10 mouse cellular contexts compared by ENCODE assay signal in genomic region chr13:69559291-69559961, GRCm38 (mm10). TPM values are rescaled to one million over a fixed set of nuclear protein-coding genes. Genes with fewer than 3 reads are reported as not detected.
DNase-seq lines count a peak whose midpoint lies in the region; ATAC-seq and TF ChIP-seq lines count a peak whose summit lies in the region.
"Had no signal": no experiment of that assay in that cellular context is flagged by ENCODE, and none has a peak within 500 bp of the region (broad histone marks: within the 10 kb centered on the region; RNA-seq: fewer than 3 reads in every experiment).

No protein-coding gene starts in this region.

- H3K27me3 ChIP-seq in heart, embryonic 13.5 days (replicated peaks), result peaks cover 15% of the 10 kb centered on the region; the same call in 1 of the 2 replicates
- H3K27me3 ChIP-seq in MEL (ENCODE audit: control insufficient read depth in 1 of 2, insufficient read depth in 2 of 2, low read length in 2 of 2), result no peaks in the 10 kb centered on the region
- H3K27me3 ChIP-seq in hindbrain, embryonic 10.5 days (ENCODE audit: insufficient read depth, poor library complexity, severe bottlenecking), result no peaks in the 10 kb centered on the region
- no peaks in the 10 kb centered on the region for H3K27me3 ChIP-seq in embryonic facial prominence, embryonic 10.5 days (replicated peaks; ENCODE audit: low read depth, poor library complexity, severe bottlenecking)
- H3K27me3 ChIP-seq: kidney, embryonic 15.5 days had no signal

- H3K36me3 ChIP-seq in heart, embryonic 13.5 days, result no peaks in the 10 kb centered on the region
- H3K36me3 ChIP-seq in MEL (ENCODE audit: control insufficient read depth in 1 of 2, insufficient read depth in 2 of 2, low read length in 2 of 2), result peaks cover 0 to 11% of the 10 kb centered on the region in 2 experiments; a peak in 2 of 4 replicates
- H3K36me3 ChIP-seq in hindbrain, embryonic 10.5 days, result no peaks in the 10 kb centered on the region
- H3K36me3 ChIP-seq in embryonic facial prominence, embryonic 10.5 days (replicated peaks), result no peaks in the 10 kb centered on the region
- H3K36me3 ChIP-seq: kidney, embryonic 15.5 days had no signal

- H3K4me2 ChIP-seq in heart, embryonic 13.5 days, result peak overlapping the region; percentile 38
- H3K4me2 ChIP-seq: kidney, embryonic 15.5 days had no signal

- no peak overlapping the region for H3K9ac ChIP-seq in heart, embryonic 13.5 days
- H3K9ac ChIP-seq in MEL (ENCODE audit: control insufficient read depth, low read depth, low read length, poor library complexity, severe bottlenecking), result peak overlapping the region; percentile 33; the same call in 1 of the 2 replicates
- H3K9ac ChIP-seq: kidney, embryonic 15.5 days had no signal

- no peaks in the 10 kb centered on the region for H3K79me2 ChIP-seq in MEL (ENCODE audit: control insufficient read depth, insufficient read depth, low read length, poor library complexity)

- peaks cover 39% of the 10 kb centered on the region for H3K4me1 ChIP-seq in heart, embryonic 13.5 days
- H3K4me1 ChIP-seq in MEL (ENCODE audit: control insufficient read depth in 1 of 2, insufficient read depth in 2 of 2, low read length in 2 of 2), result peaks cover 5 to 25% of the 10 kb centered on the region in 2 experiments; a peak in 3 of 4 replicates
- peaks cover 16% of the 10 kb centered on the region for H3K4me1 ChIP-seq in hindbrain, embryonic 10.5 days (replicated peaks)
- no peaks in the 10 kb centered on the region for H3K4me1 ChIP-seq in embryonic facial prominence, embryonic 10.5 days

- WGBS in heart, embryonic 13.5 days, result 40% methylated on average over 13 of the region's 13 CpGs
- 55% methylated on average over 13 of the region's 13 CpGs for WGBS in hindbrain, embryonic 10.5 days
- 65% methylated on average over 13 of the region's 13 CpGs for WGBS in embryonic facial prominence, embryonic 10.5 days

- TF ChIP-seq CTCF in MEL (IDR thresholded peaks at IDR 0.05 in 2 of 3, conservative IDR thresholded peaks at IDR 0.05 in 1 of 3; ENCODE audit: control insufficient read depth in 1 of 3, insufficient read depth in 1 of 3, low read depth in 2 of 3, low read length in 3 of 3, poor library complexity in 1 of 3, severe bottlenecking in 1 of 3), result no peak

- no peak for DNase-seq in heart, postnatal 25 days (ENCODE audit: low spot score)
- peak; percentile 60 for DNase-seq in MEL (ENCODE audit: low read depth, low spot score)
- DNase-seq in hindbrain, embryonic 10.5 days (ENCODE audit: low spot score), result no peak
- DNase-seq in neural tube, embryonic 10.5 days (ENCODE audit: extremely low spot score, low spot score), result peak; percentile 17
- no peak for DNase-seq in thymus, postnatal 25 days
- DNase-seq in embryonic facial prominence, embryonic 10.5 days (ENCODE audit: low spot score), result no peak

- no peak overlapping the region for H3K4me3 ChIP-seq in heart, embryonic 13.5 days
- peak overlapping the region in 1 of 2 experiments; percentile 19; a peak in 3 of 4 replicates for H3K4me3 ChIP-seq in MEL (ENCODE audit: control insufficient read depth in 1 of 2, insufficient read depth in 1 of 2, low read depth in 2 of 2, low read length in 2 of 2)
- H3K4me3 ChIP-seq in hindbrain, embryonic 10.5 days, result no peak overlapping the region
- no peak overlapping the region for H3K4me3 ChIP-seq in embryonic facial prominence, embryonic 10.5 days
- H3K4me3 ChIP-seq: kidney, embryonic 15.5 days; megakaryocyte, embryonic 14.5 days had no signal

- no peak for ATAC-seq in heart, embryonic 13.5 days (ENCODE audit: extremely low read depth, insufficient number of reproducible peaks, low FRiP score, low TSS enrichment)
- ATAC-seq in megakaryocyte progenitor cell, adult 5-6 weeks (replicated peaks; ENCODE audit: poor library complexity), result no peak

- intact Hi-C loops in heart, postnatal 25 days (cut with DNase I), result no loop called here

- no peak for TF ChIP-seq EP300 in MEL (IDR thresholded peaks at IDR 0.05; ENCODE audit: low read depth in 1 of 2, low read length in 2 of 2)

- no peak overlapping the region; the same call in 1 of the 2 replicates for H3K27ac ChIP-seq in heart, embryonic 13.5 days (replicated peaks)
- no peak overlapping the region for H3K27ac ChIP-seq in MEL (ENCODE audit: control insufficient read depth, low read depth, low read length)
- H3K27ac ChIP-seq in hindbrain, embryonic 10.5 days, result peak overlapping the region; percentile 75; the same call in 1 of the 2 replicates
- no peak overlapping the region for H3K27ac ChIP-seq in embryonic facial prominence, embryonic 10.5 days (replicated peaks)
- H3K27ac ChIP-seq: kidney, embryonic 15.5 days had no signal

- H3K9me3 ChIP-seq in heart, embryonic 13.5 days, result no peaks in the 10 kb centered on the region
- H3K9me3 ChIP-seq in MEL (replicated peaks; ENCODE audit: insufficient read depth, low read length), result no peaks in the 10 kb centered on the region
- no peaks in the 10 kb centered on the region for H3K9me3 ChIP-seq in hindbrain, embryonic 10.5 days
- H3K9me3 ChIP-seq in embryonic facial prominence, embryonic 10.5 days, result no peaks in the 10 kb centered on the region
- H3K9me3 ChIP-seq: kidney, embryonic 15.5 days; megakaryocyte, embryonic 14.5 days had no signal

- no peak for TF ChIP-seq POLR2A in MEL (IDR thresholded peaks at IDR 0.05; ENCODE audit: control insufficient read depth in 1 of 2, insufficient read depth in 1 of 2, low read depth in 1 of 2, low read length in 2 of 2, poor library complexity in 1 of 2)

- TF ChIP-seq RAD21 in MEL (IDR thresholded peaks at IDR 0.05; ENCODE audit: low read depth, low read length), result no peak

TF ChIP-seq in MEL, 35 proteins besides CTCF, POLR2A, EP300 and RAD21:
- TF ChIP-seq UBTF (IDR thresholded peaks at IDR 0.05; ENCODE audit: borderline replicate concordance, insufficient read depth, low read depth, low read length), result no peak
- TF ChIP-seq TCF12 (IDR thresholded peaks at IDR 0.05; ENCODE audit: low read depth, low read length), result 0 out of 2 replicates have a peak, but pooled peaks have one; percentile 19
- TF ChIP-seq JUND (IDR thresholded peaks at IDR 0.05; ENCODE audit: low read depth, low read length), result peak; percentile 74; the same call in 1 of the 2 replicates
- TF ChIP-seq GATA1 (IDR thresholded peaks at IDR 0.05; ENCODE audit: low read depth, low read length), result peak; percentile 31; the same call in 1 of the 2 replicates
- 0 out of 2 replicates have a peak, but pooled peaks have one; percentile 7 for TF ChIP-seq TAL1 (IDR thresholded peaks at IDR 0.05; ENCODE audit: low read length)
- TF ChIP-seq POLR2AphosphoS2 (IDR thresholded peaks at IDR 0.05; ENCODE audit: low read length), result no peak
- TF ChIP-seq HCFC1 (IDR thresholded peaks at IDR 0.05; ENCODE audit: low read depth, low read length), result no peak
- no peak for TF ChIP-seq USF2 (IDR thresholded peaks at IDR 0.05; ENCODE audit: borderline replicate concordance in 1 of 2, insufficient read depth in 1 of 2, low read depth in 1 of 2, low read length in 2 of 2)

RNA-seq across cellular contexts. Expression of gene Tent4a, which starts 25.0 kb away (rescaled TPM):
- polyA plus RNA-seq in heart, embryonic 13.5 days (2015; fragmentation: Nextera tagmentation; extraction: Ambion mirVana), result 2.7 and 3.2 TPM in 2 replicates
- 10 to 100 TPM; 12.0 to 12.6 TPM for total RNA-seq in heart, postnatal 25 days (2021)
- total RNA-seq in MEL (2012; rRNA removed), result 11.5 and 12.2 TPM in 2 replicates
- 10 to 100 TPM in 1 of 2 experiments, not detected in 1; 18.4 TPM for polyA plus RNA-seq in MEL (2012; ENCODE audit: insufficient read depth in 1 of 2, insufficient read length in 2 of 2, low read depth in 1 of 2, low replicate concordance in 2 of 2, missing spikeins in 1 of 2)
- polyA plus RNA-seq in hindbrain, embryonic 10.5 days (2016; fragmentation: Nextera tagmentation; extraction: Ambion mirVana), result 4.8 TPM in 2 replicates
- 10.8 and 11.2 TPM in 2 replicates for total RNA-seq in megakaryocyte progenitor cell, adult 5-6 weeks (2015)
- 10.5 and 10.6 TPM in 2 replicates for total RNA-seq in megakaryocyte progenitor cell, adult 5-6 weeks (2017)
- 5.0 TPM in 2 replicates for polyA plus RNA-seq in embryonic facial prominence, embryonic 10.5 days (2016; fragmentation: Nextera tagmentation; extraction: Ambion mirVana)

RNA-seq across cellular contexts. Expression of gene Nsun2, which starts 25.9 kb away (rescaled TPM):
- polyA plus RNA-seq in heart, embryonic 13.5 days (2015; fragmentation: Nextera tagmentation; extraction: Ambion mirVana), result 65.9 and 69.9 TPM in 2 replicates
- 10 to 100 TPM; 33.5 to 38.2 TPM for total RNA-seq in heart, postnatal 25 days (2021)
- 303 and 311 TPM in 2 replicates for total RNA-seq in MEL (2012; rRNA removed)
- 100 to 1,000 TPM; 277 to 302 TPM for polyA plus RNA-seq in MEL (2012; ENCODE audit: insufficient read depth in 1 of 2, insufficient read length in 2 of 2, low read depth in 1 of 2, low replicate concordance in 2 of 2, missing spikeins in 1 of 2)
- 98.7 and 141 TPM in 2 replicates for polyA plus RNA-seq in hindbrain, embryonic 10.5 days (2016; fragmentation: Nextera tagmentation; extraction: Ambion mirVana)
- 111 and 121 TPM in 2 replicates for total RNA-seq in megakaryocyte progenitor cell, adult 5-6 weeks (2015)
- total RNA-seq in megakaryocyte progenitor cell, adult 5-6 weeks (2017), result 197 and 244 TPM in 2 replicates
- polyA plus RNA-seq in embryonic facial prominence, embryonic 10.5 days (2016; fragmentation: Nextera tagmentation; extraction: Ambion mirVana), result 166 and 173 TPM in 2 replicates

RNA-seq across cellular contexts. Expression of gene Srd5a1, which starts 51.8 kb away (rescaled TPM):
- 8.2 and 9.6 TPM in 2 replicates for polyA plus RNA-seq in heart, embryonic 13.5 days (2015; fragmentation: Nextera tagmentation; extraction: Ambion mirVana)
- 1 to 10 TPM; 1.4 TPM for total RNA-seq in heart, postnatal 25 days (2021)
- 4.0 and 7.7 TPM in 2 replicates for total RNA-seq in MEL (2012; rRNA removed)
- 10 to 100 TPM in 1 of 2 experiments, not detected in 1; 10.5 TPM for polyA plus RNA-seq in MEL (2012; ENCODE audit: insufficient read depth in 1 of 2, insufficient read length in 2 of 2, low read depth in 1 of 2, low replicate concordance in 2 of 2, missing spikeins in 1 of 2)
- 24.3 and 28.9 TPM in 2 replicates for polyA plus RNA-seq in hindbrain, embryonic 10.5 days (2016; fragmentation: Nextera tagmentation; extraction: Ambion mirVana)
- 4.5 and 7.7 TPM in 2 replicates for total RNA-seq in megakaryocyte progenitor cell, adult 5-6 weeks (2015)
- total RNA-seq in megakaryocyte progenitor cell, adult 5-6 weeks (2017), result 2.4 and 4.5 TPM in 2 replicates
- polyA plus RNA-seq in embryonic facial prominence, embryonic 10.5 days (2016; fragmentation: Nextera tagmentation; extraction: Ambion mirVana), result 29.0 TPM in 2 replicates

Comparison
In these comparisons a context has a peak if more than half of its experiments do, and no peak if none do; other contexts are left out.
1. DNase-seq: peak in MEL (single experiment) and neural tube, embryonic 10.5 days (single experiment); none in heart, postnatal 25 days (single experiment), hindbrain, embryonic 10.5 days (single experiment), thymus, postnatal 25 days (single experiment) and embryonic facial prominence, embryonic 10.5 days (single experiment).